Mouse (Mus musculus) cerebellum, adult 2 months (tissue): ENCODE measurements around the gene Il17rb. TPM values are rescaled to one million over a fixed set of nuclear protein-coding genes. Genes with fewer than 3 reads are reported as not detected.

Source experiments
- DNase-seq, 2 experiments: peaks; one replicate each; pipeline ENCODE4 v3.0.0; 2021
- H3K27ac ChIP-seq: fragments of 200-500 bp; 2 replicates; pipeline ENCODE4 v1.5.1; 2012; ENCODE audit warnings: low read length, control low read depth, inconsistent platforms; ENCODE audit not compliant: insufficient read depth
- H3K27me3 ChIP-seq: fragments of 200-500 bp; 2 replicates; pipeline ENCODE4 v1.6.1; 2012; ENCODE audit warnings: inconsistent platforms, mild to moderate bottlenecking, low read length, moderate library complexity; ENCODE audit not compliant: control insufficient read depth, insufficient read depth
- H3K4me1 ChIP-seq: fragments of 200-500 bp; 2 replicates; pipeline ENCODE4 v1.6.1; 2011; ENCODE audit warnings: low read length; ENCODE audit not compliant: control insufficient read depth, insufficient read depth
- H3K4me3 ChIP-seq: fragments of 200-500 bp; replicated peaks from 2 replicates; pipeline ENCODE3; 2011; ENCODE audit warnings: mild to moderate bottlenecking, low read depth, low read length, control low read depth; ENCODE audit not compliant: insufficient read depth
- CTCF ChIP-seq: fragments of 200-500 bp; IDR thresholded peaks from 2 replicates; pipeline ENCODE4 v1.5.1; 2011; ENCODE audit warnings: low read depth, mild to moderate bottlenecking, control low read depth, low read length, moderate library complexity, borderline replicate concordance; ENCODE audit not compliant: insufficient read depth
- POLR2A ChIP-seq: fragments of 200-500 bp; IDR thresholded peaks from 2 replicates; pipeline ENCODE4 v1.6.1; 2011; ENCODE audit warnings: low read length, control low read depth, borderline replicate concordance; ENCODE audit not compliant: insufficient read depth
- WGBS: fragments of 180-500 bp; shearing (Covaris S2); methylation state at CpG from one replicate; pipeline ENCODE4 v1.1.7; 2018; 5-methylcytosine and 5-hydroxymethylcytosine counted together
- polyA plus RNA-seq: library from polyadenylated mRNA; depleted of rRNA; stranded (reverse); fragments of >200 nt; gene quantifications from 2 replicates; pipeline ENCODE4 v1.2.3, GENCODE M21; 2012

Gene Il17rb
- polyA plus RNA-seq, 1 experiment, result 3.3 TPM

DNA sequence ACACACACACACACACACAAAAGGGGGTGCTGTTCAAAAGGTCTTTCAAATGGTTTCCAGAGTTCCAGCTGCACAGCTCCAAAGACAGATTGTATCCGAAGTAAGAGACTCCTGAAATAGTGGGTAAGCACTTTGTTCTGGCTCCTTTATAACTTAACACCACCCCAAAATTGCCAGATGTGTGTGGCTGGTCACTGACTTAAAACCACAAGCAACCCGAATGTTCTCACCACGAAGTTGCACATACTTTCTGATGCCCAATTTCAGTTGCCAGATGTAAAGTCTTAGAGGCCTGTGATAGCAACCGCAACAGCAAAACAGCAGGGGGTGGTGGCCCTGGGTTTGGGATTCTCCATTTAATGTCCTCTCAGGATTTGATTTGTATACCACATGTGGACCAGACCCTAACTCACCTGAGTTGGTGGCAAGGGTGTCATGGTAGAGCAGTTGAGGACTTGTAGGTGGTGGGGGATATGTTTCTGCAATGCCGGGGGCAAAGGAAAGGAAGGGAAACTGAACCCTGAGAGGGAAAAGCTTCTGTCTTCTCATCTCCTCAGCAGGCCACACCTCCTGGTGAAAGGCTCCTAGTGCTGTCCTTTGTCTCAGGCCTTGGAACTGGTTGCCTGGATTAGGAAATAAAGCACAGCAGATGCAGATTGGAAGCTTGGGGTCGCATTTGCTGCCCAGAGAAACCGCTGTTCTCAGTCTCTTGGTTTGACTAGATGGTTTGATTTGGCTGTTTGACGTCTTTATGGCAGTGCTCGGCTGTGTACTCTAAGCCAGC, 11.3 kb upstream of the Il17rb start:
- Histone ChIP-seq H3K4me3 (no peak overlapping the region), H3K27ac (no peak overlapping the region), H3K4me1 (0 out of 2 replicates have a peak, but pooled peaks cover 6% of the 10 kb centered on the region), H3K27me3 (no peaks in the 10 kb centered on the region)
- no peak for TF ChIP-seq CTCF
- TF ChIP-seq POLR2A, result no peak
- 63% methylated on average over 9 of the region's 9 CpGs for WGBS
- no peak for DNase-seq

DNA sequence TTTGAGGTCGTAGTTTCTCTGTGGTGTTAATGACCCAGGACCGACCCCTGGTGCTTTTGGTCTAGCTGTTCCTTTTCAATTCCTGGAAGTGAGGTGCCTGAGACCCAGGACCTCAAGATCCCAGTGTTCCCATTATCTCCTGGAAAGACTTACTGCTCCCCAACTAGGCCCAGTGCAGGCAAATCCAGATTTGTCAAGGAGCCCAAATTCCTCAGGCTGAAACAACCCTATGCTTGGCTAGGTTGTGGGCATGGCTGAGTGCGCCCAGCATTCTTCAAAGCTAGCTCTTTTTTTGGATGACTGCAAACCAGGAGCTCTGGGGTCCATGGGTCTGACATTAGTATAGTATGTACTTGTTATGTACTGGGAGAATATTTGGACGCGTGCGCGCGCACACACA, 10.7 kb upstream of the Il17rb start:
- WGBS, result 98% methylated on average over 8 of the region's 8 CpGs

DNA sequence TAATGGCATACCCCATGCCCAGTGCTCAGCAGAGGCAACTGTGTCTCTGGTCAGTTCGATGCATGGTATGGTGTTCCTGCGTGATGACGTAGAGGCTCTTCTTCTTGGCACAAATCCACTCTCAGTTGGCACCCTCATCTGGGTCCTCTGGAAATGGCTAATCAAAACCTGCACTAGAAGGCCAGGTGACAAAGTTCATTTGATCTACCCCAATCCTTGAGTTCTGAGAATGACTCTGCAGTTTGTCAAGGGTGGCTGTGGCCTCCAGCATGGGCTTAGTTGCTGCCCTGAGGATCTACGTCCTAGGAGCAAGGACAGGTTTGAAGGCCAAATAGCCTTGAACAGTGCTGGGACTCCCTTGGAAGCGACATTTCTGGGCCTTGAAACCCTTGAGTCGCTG, 10.2 kb upstream of the Il17rb start:
- TF ChIP-seq POLR2A, result no peak
- no peak for TF ChIP-seq CTCF
- H3K4me3 ChIP-seq, result no peak overlapping the region
- no peak for DNase-seq
- 90% methylated on average over 6 of the region's 6 CpGs for WGBS
- H3K4me1 ChIP-seq, result 0 out of 2 replicates have a peak, but pooled peaks cover 6% of the 10 kb centered on the region
- no peak overlapping the region for H3K27ac ChIP-seq
- H3K27me3 ChIP-seq, result no peaks in the 10 kb centered on the region

More for the DNA sequence above, 10.7 kb upstream of the Il17rb start:
- no peak for TF ChIP-seq POLR2A
- no peak for TF ChIP-seq CTCF
- Histone ChIP-seq H3K27me3 (no peaks in the 10 kb centered on the region), H3K4me1 (0 out of 2 replicates have a peak, but pooled peaks cover 6% of the 10 kb centered on the region), H3K4me3 (no peak overlapping the region), H3K27ac (no peak overlapping the region)
- no peak for DNase-seq

DNA sequence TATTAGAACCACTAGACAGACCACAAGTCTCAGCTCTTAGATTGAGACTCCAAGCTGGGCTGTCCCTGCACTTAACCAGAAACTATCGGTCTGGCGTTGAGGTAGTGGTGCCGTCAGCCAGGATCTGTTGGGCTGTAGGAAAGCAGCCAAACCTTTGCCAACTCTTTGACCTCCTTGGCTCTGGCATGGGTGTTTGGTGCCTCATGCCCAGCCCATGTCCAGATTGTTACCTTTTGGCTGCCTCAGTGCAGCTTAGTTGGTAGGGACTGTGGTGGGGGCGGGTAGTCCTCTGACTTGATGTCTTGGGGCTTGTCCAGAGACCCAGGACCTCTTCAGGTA, 9.7 kb upstream of the Il17rb start:
- Histone ChIP-seq H3K4me3 (no peak overlapping the region), H3K4me1 (0 out of 2 replicates have a peak, but pooled peaks cover 6% of the 10 kb centered on the region), H3K27me3 (no peaks in the 10 kb centered on the region), H3K27ac (no peak overlapping the region)
- no peak for TF ChIP-seq POLR2A
- TF ChIP-seq CTCF, result no peak
- peak in 1 of 2 experiments; percentile 28 for DNase-seq
- WGBS, result 30% methylated on average over 4 of the region's 4 CpGs

DNA sequence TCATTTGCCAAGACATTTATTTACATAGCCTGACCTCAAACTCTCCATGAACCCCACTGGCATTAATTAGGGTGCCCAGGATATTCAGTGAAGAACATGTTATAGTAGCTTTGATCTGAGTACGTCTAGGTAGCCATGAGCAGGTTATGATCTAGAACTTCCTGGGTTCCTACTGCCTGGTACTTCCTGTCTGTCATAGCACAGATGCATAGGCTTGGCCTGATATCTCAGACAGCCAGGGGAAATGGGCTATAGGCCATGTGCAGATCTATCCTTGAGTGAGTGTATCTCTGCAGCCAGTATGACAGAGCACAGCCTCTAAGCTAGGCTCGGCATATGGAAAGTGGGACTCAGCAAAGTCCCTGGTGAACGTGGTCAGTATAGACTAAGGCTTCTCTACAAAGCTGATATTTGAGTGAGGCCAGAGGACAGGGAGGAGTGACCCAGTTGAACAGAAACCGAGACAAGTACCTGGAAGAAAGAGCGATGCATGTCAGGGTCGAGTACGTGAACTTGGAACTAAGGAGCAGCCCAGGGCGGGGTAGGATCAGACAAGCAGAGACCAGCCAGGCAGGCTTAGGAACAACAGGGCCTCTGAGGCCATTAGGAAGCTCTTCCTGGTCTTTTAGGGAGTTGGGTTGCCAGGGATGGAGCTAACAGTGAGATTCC, 9.2 kb upstream of the Il17rb start:
- no peaks in the 10 kb centered on the region for H3K27me3 ChIP-seq
- 90% methylated on average over 8 of the region's 8 CpGs for WGBS

DNA sequence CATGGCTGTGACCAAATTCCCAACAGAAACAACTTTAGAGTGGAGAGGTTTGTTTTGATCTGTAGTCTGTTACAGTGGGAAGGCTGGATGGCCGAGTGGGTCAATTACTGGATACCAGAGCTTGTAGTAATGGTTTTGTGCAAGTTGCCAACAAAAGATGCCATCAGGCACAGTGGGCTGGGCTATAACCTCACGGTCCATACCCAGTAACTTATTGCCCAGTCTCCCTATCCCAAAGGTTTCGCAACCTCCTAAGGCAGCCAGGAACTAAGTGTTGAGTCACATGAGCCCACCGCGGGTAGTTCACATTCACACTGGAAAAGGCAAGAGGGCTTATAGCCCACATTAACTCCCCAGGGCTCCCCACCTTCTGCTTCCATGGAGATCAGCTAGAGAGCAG, 8.0 kb upstream of the Il17rb start:
- H3K4me1 ChIP-seq, result 0 out of 2 replicates have a peak, but pooled peaks cover 6% of the 10 kb centered on the region
- 83% methylated on average over 5 of the region's 5 CpGs for WGBS
- H3K27me3 ChIP-seq, result no peaks in the 10 kb centered on the region
- no peak for DNase-seq
- TF ChIP-seq CTCF, result no peak
- TF ChIP-seq POLR2A, result no peak
- H3K4me3 ChIP-seq, result no peak overlapping the region
- no peak overlapping the region for H3K27ac ChIP-seq

More for the DNA sequence above, 9.2 kb upstream of the Il17rb start:
- Histone ChIP-seq H3K4me1 (0 out of 2 replicates have a peak, but pooled peaks cover 6% of the 10 kb centered on the region), H3K4me3 (no peak overlapping the region), H3K27ac (no peak overlapping the region)
- TF ChIP-seq POLR2A (no peak), CTCF (no peak)
- DNase-seq, result no peak

DNA sequence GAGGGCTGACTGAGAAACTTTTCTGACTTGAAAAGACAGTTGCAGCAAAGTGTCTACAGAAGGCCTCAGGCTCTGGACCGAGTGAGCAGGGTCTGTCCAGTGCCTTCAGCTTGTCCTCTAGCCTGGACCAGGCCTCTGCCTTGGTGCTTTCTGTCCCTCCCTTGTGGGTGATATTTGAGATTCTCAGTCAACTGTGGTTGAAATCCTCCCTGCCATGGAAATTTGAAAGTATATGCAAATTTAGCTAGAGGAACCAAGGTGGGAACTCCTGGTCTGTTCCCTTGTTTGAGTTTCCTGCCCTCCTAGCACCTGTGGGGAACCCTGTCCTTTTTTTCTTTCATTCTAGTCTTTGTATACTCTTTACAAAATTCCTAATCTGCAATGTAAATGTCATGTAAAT, 6.3 kb upstream of the Il17rb start:
- 89% methylated on average over 1 of the region's 1 CpGs for WGBS
- Histone ChIP-seq H3K4me1 (peaks cover 7% of the 10 kb centered on the region; the same call in 1 of the 2 replicates), H3K27me3 (no peaks in the 10 kb centered on the region), H3K4me3 (no peak overlapping the region), H3K27ac (no peak overlapping the region)
- no peak for DNase-seq
- TF ChIP-seq POLR2A (no peak), CTCF (no peak)
